Mouse (Mus musculus): Measurements from ENCODE around the gene Sergef. TPM values are rescaled to one million over a fixed set of nuclear protein-coding genes. Genes with fewer than 3 reads are reported as not detected.

Sergef gene
- total and polyA plus RNA-seq, 3 experiments = 2.9 to 5.1 (median 3.6) TPM

GRCm38 (mm10) chr7:46531345-46531744 lies 108.3 kb downstream of the Sergef start:
- H3K36me3 ChIP-seq (ENCODE audit: control insufficient read depth, insufficient read depth, low read length) = no peaks in the 10 kb centered on the region
- TF ChIP-seq EP300 (IDR thresholded peaks at IDR 0.05; ENCODE audit: insufficient read depth, low read depth, low read length) = no peak
- no peak for TF ChIP-seq CTCF (IDR thresholded peaks at IDR 0.05)
- no peak for TF ChIP-seq POLR2A (IDR thresholded peaks at IDR 0.05; ENCODE audit: insufficient read depth, low read depth, low read length)
- no peak overlapping the region for H3K4me3 ChIP-seq
- no peaks in the 10 kb centered on the region for H3K4me1 ChIP-seq (ENCODE audit: control insufficient read depth, insufficient read depth, low read length)
- WGBS = 74% methylated on average over 5 of the region's 5 CpGs
- DNase-seq = no peak
- no peak overlapping the region for H3K9ac ChIP-seq (ENCODE audit: low read depth, low read length)
- no peak overlapping the region for H3K27ac ChIP-seq
- H3K27me3 ChIP-seq (ENCODE audit: control insufficient read depth, insufficient read depth, low read length) = no peaks in the 10 kb centered on the region
- intact Hi-C loops (cut with DNase I) = no loop called here
- no peaks in the 10 kb centered on the region for H3K79me2 ChIP-seq (replicated peaks; ENCODE audit: control insufficient read depth, insufficient read depth, low read length)

GRCm38 (mm10) chr7:46529930-46530329 lies 109.7 kb downstream of the Sergef start:
- intact Hi-C loops (cut with DNase I) = no loop called here
- WGBS = 64% methylated on average over 8 of the region's 8 CpGs
- DNase-seq = no peak

GRCm38 (mm10) chr7:46529259-46529658 lies 110.3 kb downstream of the Sergef start:
- Histone ChIP-seq H3K79me2 (replicated peaks; ENCODE audit: control insufficient read depth, insufficient read depth, low read length) (no peaks in the 10 kb centered on the region), H3K27me3 (ENCODE audit: control insufficient read depth, insufficient read depth, low read length) (no peaks in the 10 kb centered on the region), H3K36me3 (ENCODE audit: control insufficient read depth, insufficient read depth, low read length) (no peaks in the 10 kb centered on the region), H3K9ac (ENCODE audit: low read depth, low read length) (no peak overlapping the region), H3K4me1 (ENCODE audit: control insufficient read depth, insufficient read depth, low read length) (no peaks in the 10 kb centered on the region), H3K4me3 (no peak overlapping the region), H3K27ac (no peak overlapping the region)
- no peak for DNase-seq
- WGBS = 88% methylated on average over 5 of the region's 5 CpGs
- intact Hi-C loops (cut with DNase I) = no loop called here
- TF ChIP-seq CTCF (IDR thresholded peaks at IDR 0.05) (no peak), EP300 (IDR thresholded peaks at IDR 0.05; ENCODE audit: insufficient read depth, low read depth, low read length) (no peak), POLR2A (IDR thresholded peaks at IDR 0.05; ENCODE audit: insufficient read depth, low read depth, low read length) (no peak)

More at GRCm38 (mm10) chr7:46529930-46530329, 109.7 kb downstream of the Sergef start:
- H3K36me3 ChIP-seq (ENCODE audit: control insufficient read depth, insufficient read depth, low read length) = no peaks in the 10 kb centered on the region
- no peaks in the 10 kb centered on the region for H3K79me2 ChIP-seq (replicated peaks; ENCODE audit: control insufficient read depth, insufficient read depth, low read length)
- no peak overlapping the region for H3K9ac ChIP-seq (ENCODE audit: low read depth, low read length)
- H3K4me3 ChIP-seq = no peak overlapping the region
- no peak overlapping the region for H3K27ac ChIP-seq
- H3K27me3 ChIP-seq (ENCODE audit: control insufficient read depth, insufficient read depth, low read length) = no peaks in the 10 kb centered on the region
- no peak for TF ChIP-seq CTCF (IDR thresholded peaks at IDR 0.05)
- TF ChIP-seq EP300 (IDR thresholded peaks at IDR 0.05; ENCODE audit: insufficient read depth, low read depth, low read length) = no peak
- TF ChIP-seq POLR2A (IDR thresholded peaks at IDR 0.05; ENCODE audit: insufficient read depth, low read depth, low read length) = no peak
- no peaks in the 10 kb centered on the region for H3K4me1 ChIP-seq (ENCODE audit: control insufficient read depth, insufficient read depth, low read length)

- H3K4me3 ChIP-seq = no peak overlapping the region
Measured at GRCm38 (mm10) chr7:46526665-46527154, 112.9 kb downstream of the Sergef start.

GRCm38 (mm10) chr7:46523215-46523614 lies 116.4 kb downstream of the Sergef start:
- intact Hi-C loops (cut with DNase I) = no loop called here
- Histone ChIP-seq H3K9ac (ENCODE audit: low read depth, low read length) (no peak overlapping the region), H3K4me3 (no peak overlapping the region), H3K27me3 (ENCODE audit: control insufficient read depth, insufficient read depth, low read length) (no peaks in the 10 kb centered on the region), H3K27ac (no peak overlapping the region), H3K36me3 (ENCODE audit: control insufficient read depth, insufficient read depth, low read length) (no peaks in the 10 kb centered on the region), H3K79me2 (replicated peaks; ENCODE audit: control insufficient read depth, insufficient read depth, low read length) (no peaks in the 10 kb centered on the region), H3K4me1 (ENCODE audit: control insufficient read depth, insufficient read depth, low read length) (no peaks in the 10 kb centered on the region)
- TF ChIP-seq EP300 (IDR thresholded peaks at IDR 0.05; ENCODE audit: insufficient read depth, low read depth, low read length) = no peak
- TF ChIP-seq CTCF (IDR thresholded peaks at IDR 0.05) = no peak
- no peak for TF ChIP-seq POLR2A (IDR thresholded peaks at IDR 0.05; ENCODE audit: insufficient read depth, low read depth, low read length)
- no peak for DNase-seq
- WGBS = 71% methylated on average over 7 of the region's 7 CpGs

More at GRCm38 (mm10) chr7:46526665-46527154, 112.9 kb downstream of the Sergef start:
- no peak for TF ChIP-seq EP300 (IDR thresholded peaks at IDR 0.05; ENCODE audit: insufficient read depth, low read depth, low read length)
- no peak for TF ChIP-seq CTCF (IDR thresholded peaks at IDR 0.05)
- TF ChIP-seq POLR2A (IDR thresholded peaks at IDR 0.05; ENCODE audit: insufficient read depth, low read depth, low read length) = no peak
- Histone ChIP-seq H3K4me1 (ENCODE audit: control insufficient read depth, insufficient read depth, low read length) (no peaks in the 10 kb centered on the region), H3K27ac (no peak overlapping the region), H3K27me3 (ENCODE audit: control insufficient read depth, insufficient read depth, low read length) (no peaks in the 10 kb centered on the region), H3K36me3 (ENCODE audit: control insufficient read depth, insufficient read depth, low read length) (no peaks in the 10 kb centered on the region), H3K79me2 (replicated peaks; ENCODE audit: control insufficient read depth, insufficient read depth, low read length) (no peaks in the 10 kb centered on the region), H3K9ac (ENCODE audit: low read depth, low read length) (no peak overlapping the region)
- intact Hi-C loops (cut with DNase I) = no loop called here
- DNase-seq = no peak
- 40% methylated on average over 6 of the region's 6 CpGs for WGBS

- no peak for TF ChIP-seq POLR2A (IDR thresholded peaks at IDR 0.05; ENCODE audit: insufficient read depth, low read depth, low read length)
- no peak for DNase-seq
- WGBS = 92% methylated on average over 17 of the region's 17 CpGs
- Histone ChIP-seq H3K4me1 (ENCODE audit: control insufficient read depth, insufficient read depth, low read length) (no peaks in the 10 kb centered on the region), H3K36me3 (ENCODE audit: control insufficient read depth, insufficient read depth, low read length) (no peaks in the 10 kb centered on the region), H3K27me3 (ENCODE audit: control insufficient read depth, insufficient read depth, low read length) (no peaks in the 10 kb centered on the region), H3K27ac (no peak overlapping the region), H3K79me2 (replicated peaks; ENCODE audit: control insufficient read depth, insufficient read depth, low read length) (no peaks in the 10 kb centered on the region), H3K4me3 (no peak overlapping the region), H3K9ac (ENCODE audit: low read depth, low read length) (no peak overlapping the region)
- intact Hi-C loops (cut with DNase I) = no loop called here
Measured at GRCm38 (mm10) chr7:46521794-46522193, 117.8 kb downstream of the Sergef start.
